Mouse (Mus musculus) limb, embryonic 14.5 days (tissue): ENCODE results near the gene Tmem229b. TPM values are rescaled to one million over a fixed set of nuclear protein-coding genes. Genes with fewer than 3 reads are reported as not detected.

Source experiments
- ATAC-seq: fragments of 200-750 bp; cut with Nextera tagmentation; 2 replicates; pipeline ENCODE4 v1.8.0; 2017; ENCODE audit warnings: low read depth, moderate number of reproducible peaks, moderate TSS enrichment; ENCODE audit not compliant: low FRiP score
- DNase-seq: peaks from one replicate; pipeline ENCODE4 v3.0.0-alpha.2; 2015; ENCODE audit warnings: low spot score
- H3K27ac ChIP-seq: fragments of 300-500 bp; sonication (generic); replicated peaks from 2 replicates; pipeline ENCODE4 v1.5.1; 2014; ENCODE audit warnings: low read depth, mild to moderate bottlenecking, low read length, moderate library complexity, mixed read lengths
- H3K27me3 ChIP-seq: fragments of 300-500 bp; sonication (generic); 2 replicates; pipeline ENCODE4 v1.6.1; 2014; ENCODE audit warnings: low read length, mixed read lengths; ENCODE audit not compliant: control insufficient read depth, insufficient read depth
- H3K36me3 ChIP-seq: fragments of 300-500 bp; sonication (generic); 2 replicates; pipeline ENCODE4 v1.6.1; 2014; ENCODE audit warnings: mild to moderate bottlenecking, low read length, moderate library complexity, mixed read lengths; ENCODE audit not compliant: control insufficient read depth, insufficient read depth
- H3K4me1 ChIP-seq: fragments of 300-500 bp; sonication (generic); 2 replicates; pipeline ENCODE4 v1.6.1; 2014; ENCODE audit warnings: antibody characterized with exemption, low read length, mixed read lengths; ENCODE audit not compliant: control insufficient read depth, insufficient read depth
- H3K4me2 ChIP-seq: fragments of 300-500 bp; sonication (generic); replicated peaks from 2 replicates; pipeline ENCODE4 v1.6.1; 2014; ENCODE audit warnings: low read depth, mild to moderate bottlenecking, low read length, moderate library complexity; ENCODE audit not compliant: severe bottlenecking
- H3K4me3 ChIP-seq: fragments of 300-500 bp; sonication (generic); replicated peaks from 2 replicates; pipeline ENCODE4 v1.5.1; 2014; ENCODE audit warnings: low read length
- H3K9ac ChIP-seq: fragments of 300-500 bp; sonication (generic); 2 replicates; pipeline ENCODE4 v1.6.1; 2014; ENCODE audit warnings: mild to moderate bottlenecking, low read depth, low read length, moderate library complexity; ENCODE audit not compliant: severe bottlenecking
- H3K9me3 ChIP-seq: fragments of 300-500 bp; sonication (generic); 2 replicates; pipeline ENCODE4 v1.6.1; 2016; ENCODE audit warnings: low read length; ENCODE audit not compliant: control insufficient read depth
- POLR2A ChIP-seq: fragments of 200-500 bp; IDR thresholded peaks from 2 replicates; pipeline ENCODE4 v1.8.0; 2012; ENCODE audit warnings: inconsistent platforms, mild to moderate bottlenecking, moderate library complexity, borderline replicate concordance; ENCODE audit not compliant: insufficient read depth, insufficient read length; ENCODE audit errors: extremely low read depth
- WGBS: fragments of 180-500 bp; shearing (Covaris S2); extraction: QIAGEN DNeasy Blood & Tissue Kit; methylation state at CpG from one replicate; pipeline ENCODE4 v1.1.7; 2014; 5-methylcytosine and 5-hydroxymethylcytosine counted together
- polyA plus RNA-seq, 2 experiments: library from polyadenylated mRNA; depleted of rRNA in 1 of 2; stranded (reverse) in 1 of 2; unstranded in 1 of 2; fragments of >200 nt; fragmentation: Nextera tagmentation in 1 of 2; extraction: Ambion mirVana in 1 of 2; gene quantifications; 2 replicates each; pipeline versions ENCODE4 v1.2.1 to v1.2.3; 2012 to 2014

Gene Tmem229b
- polyA plus RNA-seq, 2 experiments: 7.3 to 7.4 TPM

GRCm38 (mm10) chr12:78921421-78921820 lies 86.0 kb downstream of the Tmem229b start:
- Histone ChIP-seq H3K9ac (no peak overlapping the region), H3K36me3 (no peaks in the 10 kb centered on the region), H3K4me1 (peaks cover 3% of the 10 kb centered on the region; the same call in 1 of the 2 replicates), H3K27ac (no peak overlapping the region), H3K4me2 (no peak overlapping the region), H3K9me3 (no peaks in the 10 kb centered on the region), H3K27me3 (no peaks in the 10 kb centered on the region), H3K4me3 (no peak overlapping the region)
- TF ChIP-seq POLR2A: no peak
- peak; percentile 59 for DNase-seq
- 0 out of 2 replicates have a peak, but pooled peaks have one; percentile 27 for ATAC-seq
- 54% methylated on average over 4 of the region's 4 CpGs for WGBS

GRCm38 (mm10) chr12:78919079-78919712 lies 88.2 kb downstream of the Tmem229b start:
- DNase-seq: peak; percentile 90
- peak overlapping the region; percentile 32; the same call in 1 of the 2 replicates for H3K4me2 ChIP-seq
- H3K4me1 ChIP-seq: peaks cover 3% of the 10 kb centered on the region; the same call in 1 of the 2 replicates
- H3K9ac ChIP-seq: no peak overlapping the region
- no peaks in the 10 kb centered on the region for H3K9me3 ChIP-seq
- no peak overlapping the region for H3K4me3 ChIP-seq
- peak; percentile 76; the same call in 1 of the 2 replicates for ATAC-seq
- TF ChIP-seq POLR2A: no peak
- 19% methylated on average over 16 of the region's 16 CpGs for WGBS
- no peak overlapping the region for H3K27ac ChIP-seq
- no peaks in the 10 kb centered on the region for H3K36me3 ChIP-seq
- H3K27me3 ChIP-seq: no peaks in the 10 kb centered on the region

GRCm38 (mm10) chr12:78918227-78919078 lies 89.0 kb downstream of the Tmem229b start:
- Histone ChIP-seq H3K36me3 (no peaks in the 10 kb centered on the region), H3K4me1 (peaks cover 3% of the 10 kb centered on the region; the same call in 1 of the 2 replicates), H3K27me3 (no peaks in the 10 kb centered on the region), H3K9me3 (no peaks in the 10 kb centered on the region), H3K4me3 (no peak overlapping the region), H3K9ac (no peak overlapping the region), H3K4me2 (peak overlapping the region; percentile 32), H3K27ac (no peak overlapping the region)
- TF ChIP-seq POLR2A: peak; percentile 26; the same call in 1 of the 2 replicates
- ATAC-seq: peak; percentile 59; the same call in 1 of the 2 replicates
- peak; percentile 91 for DNase-seq
- 15% methylated on average over 11 of the region's 11 CpGs for WGBS

- H3K9ac ChIP-seq: no peak overlapping the region
- no peaks in the 10 kb centered on the region for H3K36me3 ChIP-seq
- no peaks in the 10 kb centered on the region for H3K9me3 ChIP-seq
- H3K4me3 ChIP-seq: no peak overlapping the region
- peaks cover 14% of the 10 kb centered on the region for H3K27me3 ChIP-seq
- no peak overlapping the region for H3K4me2 ChIP-seq
- peaks cover 8% of the 10 kb centered on the region for H3K4me1 ChIP-seq
- ATAC-seq (no peak), DNase-seq (no peak)
- WGBS: 73% methylated on average over 3 of the region's 3 CpGs
- no peak overlapping the region for H3K27ac ChIP-seq
- no peak for TF ChIP-seq POLR2A
Measured at GRCm38 (mm10) chr12:78916278-78916677, 91.1 kb downstream of the Tmem229b start.

- Histone ChIP-seq H3K27me3 (peaks cover 21% of the 10 kb centered on the region), H3K4me2 (no peak overlapping the region), H3K9me3 (no peaks in the 10 kb centered on the region), H3K36me3 (no peaks in the 10 kb centered on the region), H3K4me3 (no peak overlapping the region), H3K4me1 (peaks cover 11% of the 10 kb centered on the region), H3K27ac (no peak overlapping the region), H3K9ac (no peak overlapping the region)
- ATAC-seq: no peak
- no peak for TF ChIP-seq POLR2A
- no peak for DNase-seq
- 65% methylated on average over 3 of the region's 3 CpGs for WGBS
Measured at GRCm38 (mm10) chr12:78915561-78915960, 91.9 kb downstream of the Tmem229b start.
